Mouse (Mus musculus): Measurements from ENCODE around the gene Sf3a2. TPM values are rescaled to one million over a fixed set of nuclear protein-coding genes. Genes with fewer than 3 reads are reported as not detected.

Gene Sf3a2
- total and polyA plus RNA-seq, 2 experiments: 6.7 to 17.8 TPM

DNA sequence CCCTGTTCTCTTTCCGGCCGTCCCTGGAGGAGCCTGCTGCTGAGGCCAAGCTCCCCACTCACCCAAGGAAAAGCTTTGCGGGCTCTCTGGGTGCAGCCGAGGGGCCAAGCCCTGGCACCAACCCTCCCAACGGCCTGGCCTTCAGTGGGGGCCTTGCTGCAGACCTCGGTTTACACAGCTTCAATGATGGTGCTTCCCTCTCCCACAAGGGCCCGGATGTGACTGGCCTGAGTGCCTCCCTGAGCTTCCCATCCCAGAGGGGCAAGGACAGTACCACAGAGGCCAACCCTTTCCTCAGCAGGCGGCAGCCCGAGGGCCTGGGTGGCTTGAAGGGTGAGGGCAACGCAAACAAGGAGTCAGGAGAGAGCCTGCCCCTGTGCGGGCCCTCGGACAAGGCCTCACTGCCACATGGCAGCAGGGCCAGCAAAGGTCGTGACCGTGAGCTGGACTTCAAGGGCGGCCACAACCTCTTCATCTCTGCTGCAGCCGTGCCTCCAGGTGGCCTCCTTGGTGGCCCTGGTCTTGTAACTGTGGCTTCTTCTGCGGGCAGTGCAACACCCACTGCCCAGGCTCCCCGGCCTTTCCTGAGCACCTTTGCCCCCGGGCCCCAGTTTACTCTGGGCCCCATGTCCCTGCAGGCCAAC lies 7.1 kb upstream of the Sf3a2 start:
- no peak for TF ChIP-seq POLR2A (IDR thresholded peaks at IDR 0.05; ENCODE audit: extremely low read depth, insufficient read depth, low read length)
- DNase-seq (ENCODE audit: extremely low read depth, low read depth, low spot score): no peak
- Histone ChIP-seq H3K4me3 (ENCODE audit: insufficient read depth, low read depth, low read length) (no peak overlapping the region), H3K79me2 (ENCODE audit: control insufficient read depth, insufficient read depth, low read length) (no peaks in the 10 kb centered on the region), H3K9ac (ENCODE audit: low read depth, low read length) (no peak overlapping the region), H3K27me3 (ENCODE audit: control insufficient read depth, insufficient read depth, low read length) (no peaks in the 10 kb centered on the region), H3K36me3 (ENCODE audit: control insufficient read depth, insufficient read depth, low read length) (peaks cover 5% of the 10 kb centered on the region; the same call in 1 of the 2 replicates), H3K4me1 (ENCODE audit: control insufficient read depth, insufficient read depth, low read length) (no peaks in the 10 kb centered on the region), H3K27ac (replicated peaks; ENCODE audit: insufficient read depth, low read depth, low read length) (no peak overlapping the region)
- 90% methylated on average over 19 of the region's 19 CpGs for WGBS

DNA sequence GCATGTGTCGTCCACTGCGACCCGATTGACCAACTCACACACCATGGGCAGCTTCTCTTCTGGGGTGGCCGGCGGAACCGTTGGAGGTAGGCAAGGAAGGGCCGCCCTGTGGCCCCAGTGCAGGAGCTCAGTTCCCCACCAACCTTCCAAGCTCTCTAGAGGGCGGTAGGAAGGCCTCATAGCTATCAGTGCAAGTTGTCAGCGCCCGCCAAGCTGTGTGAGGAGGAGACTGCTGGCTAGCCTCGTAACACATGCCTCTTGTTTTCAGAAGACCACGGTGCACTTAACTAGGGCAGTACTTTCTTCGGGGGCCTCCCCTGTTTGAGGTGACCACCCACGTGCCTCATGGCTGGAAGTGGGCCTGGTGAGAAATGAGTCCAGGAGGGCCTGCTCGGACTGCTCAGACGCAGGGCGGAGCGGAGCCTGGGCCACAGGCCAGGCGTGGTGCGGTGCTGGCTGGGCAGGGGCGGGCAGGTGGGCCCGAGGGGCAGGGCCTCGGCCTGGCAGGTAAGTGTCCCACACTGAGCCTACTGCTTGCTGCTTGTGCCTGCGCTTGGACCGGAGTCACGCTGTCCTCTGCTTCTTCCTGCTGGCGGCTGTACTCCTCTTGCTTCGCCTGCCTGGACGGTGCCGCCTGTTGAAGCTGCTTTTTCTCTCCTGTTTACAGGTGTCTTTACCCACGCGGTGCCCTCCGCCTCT lies 6.4 kb upstream of the Sf3a2 start:
- Histone ChIP-seq H3K4me3 (ENCODE audit: insufficient read depth, low read depth, low read length) (no peak overlapping the region), H3K4me1 (ENCODE audit: control insufficient read depth, insufficient read depth, low read length) (0 out of 2 replicates have a peak, but pooled peaks cover 1% of the 10 kb centered on the region), H3K79me2 (ENCODE audit: control insufficient read depth, insufficient read depth, low read length) (no peaks in the 10 kb centered on the region), H3K36me3 (ENCODE audit: control insufficient read depth, insufficient read depth, low read length) (peaks cover 4% of the 10 kb centered on the region; the same call in 1 of the 2 replicates), H3K27ac (replicated peaks; ENCODE audit: insufficient read depth, low read depth, low read length) (no peak overlapping the region), H3K27me3 (ENCODE audit: control insufficient read depth, insufficient read depth, low read length) (no peaks in the 10 kb centered on the region), H3K9ac (ENCODE audit: low read depth, low read length) (no peak overlapping the region)
- DNase-seq (ENCODE audit: extremely low read depth, low read depth, low spot score): no peak
- no peak for TF ChIP-seq POLR2A (IDR thresholded peaks at IDR 0.05; ENCODE audit: extremely low read depth, insufficient read depth, low read length)
- TF ChIP-seq CTCF (IDR thresholded peaks at IDR 0.05; ENCODE audit: low read depth, low read length): no peak
- WGBS: 91% methylated on average over 33 of the region's 33 CpGs

DNA sequence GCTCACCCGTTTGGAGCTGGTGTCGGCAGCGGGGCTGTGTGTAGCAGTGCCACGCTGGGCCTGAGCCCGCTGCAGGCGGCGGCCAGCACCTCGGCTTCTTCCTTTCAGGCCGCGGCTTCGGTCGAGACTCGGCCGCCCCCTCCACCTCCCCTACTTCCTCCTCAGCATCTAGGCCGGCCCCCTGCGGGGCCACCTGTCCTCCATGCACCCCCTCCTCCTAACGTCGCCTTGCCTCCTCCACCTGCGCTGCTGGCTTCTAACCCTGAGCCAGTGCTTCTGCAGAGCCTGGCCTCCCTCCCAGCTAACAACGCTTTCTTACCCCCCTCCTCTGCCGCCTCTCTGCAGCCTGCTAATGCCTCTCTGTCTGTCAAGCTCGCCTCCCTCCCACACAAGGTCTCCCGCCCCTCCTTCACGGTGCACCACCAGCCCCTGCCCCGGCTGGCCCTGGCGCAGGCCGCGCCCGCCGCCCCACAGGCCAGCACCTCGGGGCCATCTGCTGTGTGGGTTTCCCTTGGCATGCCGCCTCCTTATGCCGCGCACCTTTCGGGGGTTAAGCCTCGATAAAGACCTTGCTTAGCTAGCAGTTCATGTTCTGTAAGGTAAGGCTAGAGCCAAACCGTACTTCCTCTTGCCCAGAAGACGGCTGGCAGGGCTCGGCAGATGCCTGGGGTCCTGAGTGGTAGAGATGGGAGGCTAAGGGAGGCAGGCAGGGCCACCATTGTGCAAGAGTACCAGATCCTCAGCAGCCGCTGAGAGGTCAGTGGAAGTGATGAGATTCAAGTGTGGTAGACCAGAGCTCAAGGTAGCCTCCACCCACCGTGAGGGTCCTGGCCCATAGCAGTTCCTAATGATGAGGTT lies 5.6 kb upstream of the Sf3a2 start:
- WGBS: 89% methylated on average over 40 of the region's 41 CpGs

DNA sequence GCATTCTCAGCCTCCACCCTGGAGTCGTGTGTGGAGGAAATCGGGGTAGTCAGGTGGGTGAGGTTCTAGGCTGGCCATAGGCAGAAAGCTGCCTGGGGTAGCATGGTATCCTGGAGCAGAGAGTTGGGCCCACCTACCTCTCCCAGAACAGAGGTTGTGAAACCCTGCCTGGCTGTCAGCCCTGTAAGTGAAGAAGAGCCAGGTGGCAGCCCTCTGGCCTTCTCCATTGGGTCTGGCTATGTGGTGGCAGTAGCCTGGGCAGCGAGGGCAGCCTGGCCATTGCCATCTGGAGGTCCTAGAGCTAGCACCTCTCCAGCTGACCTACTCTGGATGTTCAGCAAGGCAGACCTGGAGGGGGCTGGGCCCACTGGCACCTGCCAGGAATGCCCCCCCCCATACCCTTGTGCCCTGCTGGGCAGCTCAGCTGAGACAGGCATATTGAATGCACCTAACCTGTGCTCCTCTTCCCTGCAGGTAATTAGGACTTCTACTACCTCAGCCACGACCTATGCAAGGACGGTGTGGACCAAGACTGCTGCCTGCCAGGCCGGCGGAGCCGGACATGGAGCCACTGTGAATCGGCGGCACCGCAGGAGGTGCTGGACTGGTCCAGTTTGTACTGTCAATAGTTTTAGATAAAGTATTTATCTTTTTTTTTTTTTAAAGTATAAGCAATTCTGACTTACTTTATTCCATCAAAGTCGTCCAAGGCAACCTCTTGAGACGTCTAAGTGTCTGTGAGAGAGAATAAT lies 4.8 kb upstream of the Sf3a2 start:
- no peak overlapping the region for H3K4me3 ChIP-seq (ENCODE audit: insufficient read depth, low read depth, low read length)
- peaks cover 3% of the 10 kb centered on the region; the same call in 1 of the 2 replicates for H3K79me2 ChIP-seq (ENCODE audit: control insufficient read depth, insufficient read depth, low read length)
- no peak overlapping the region for H3K27ac ChIP-seq (replicated peaks; ENCODE audit: insufficient read depth, low read depth, low read length)
- peaks cover 4% of the 10 kb centered on the region; the same call in 1 of the 2 replicates for H3K36me3 ChIP-seq (ENCODE audit: control insufficient read depth, insufficient read depth, low read length)
- DNase-seq (ENCODE audit: extremely low read depth, low read depth, low spot score): peak; percentile 53
- peaks cover 7% of the 10 kb centered on the region for H3K4me1 ChIP-seq (ENCODE audit: control insufficient read depth, insufficient read depth, low read length)
- WGBS: 88% methylated on average over 13 of the region's 13 CpGs
- TF ChIP-seq CTCF (IDR thresholded peaks at IDR 0.05; ENCODE audit: low read depth, low read length) (no peak), POLR2A (IDR thresholded peaks at IDR 0.05; ENCODE audit: extremely low read depth, insufficient read depth, low read length) (no peak)
- no peaks in the 10 kb centered on the region for H3K27me3 ChIP-seq (ENCODE audit: control insufficient read depth, insufficient read depth, low read length)
- no peak overlapping the region for H3K9ac ChIP-seq (ENCODE audit: low read depth, low read length)

More for the DNA sequence above, 5.6 kb upstream of the Sf3a2 start:
- Histone ChIP-seq H3K4me1 (ENCODE audit: control insufficient read depth, insufficient read depth, low read length) (peaks cover 7% of the 10 kb centered on the region), H3K27me3 (ENCODE audit: control insufficient read depth, insufficient read depth, low read length) (no peaks in the 10 kb centered on the region), H3K4me3 (ENCODE audit: insufficient read depth, low read depth, low read length) (no peak overlapping the region), H3K79me2 (ENCODE audit: control insufficient read depth, insufficient read depth, low read length) (peaks cover under 1% of the 10 kb centered on the region; the same call in 1 of the 2 replicates), H3K36me3 (ENCODE audit: control insufficient read depth, insufficient read depth, low read length) (peaks cover 4% of the 10 kb centered on the region; the same call in 1 of the 2 replicates), H3K27ac (replicated peaks; ENCODE audit: insufficient read depth, low read depth, low read length) (no peak overlapping the region), H3K9ac (ENCODE audit: low read depth, low read length) (no peak overlapping the region)
- DNase-seq (ENCODE audit: extremely low read depth, low read depth, low spot score): no peak
- TF ChIP-seq CTCF (IDR thresholded peaks at IDR 0.05; ENCODE audit: low read depth, low read length): no peak
- no peak for TF ChIP-seq POLR2A (IDR thresholded peaks at IDR 0.05; ENCODE audit: extremely low read depth, insufficient read depth, low read length)

DNA sequence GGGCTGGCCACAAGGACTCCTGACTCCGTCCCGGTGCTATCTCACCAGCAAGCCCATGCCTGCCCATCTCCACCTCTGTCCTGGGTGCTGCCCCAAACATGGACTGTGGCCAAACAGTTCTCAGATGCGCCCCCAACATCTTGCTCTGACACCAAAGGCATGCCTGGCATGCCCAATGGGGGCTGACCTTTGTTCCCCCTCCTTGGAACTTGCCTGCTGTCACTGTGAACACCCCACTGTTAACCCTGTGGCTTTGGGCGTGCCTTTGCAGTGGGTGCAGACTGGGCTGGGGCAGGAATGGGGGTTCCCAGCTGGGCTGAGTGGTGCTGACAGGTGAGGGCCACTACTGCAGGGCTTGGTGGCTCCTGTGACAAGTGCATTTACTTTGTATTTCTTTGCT lies 4.2 kb upstream of the Sf3a2 start:
- Histone ChIP-seq H3K27me3 (ENCODE audit: control insufficient read depth, insufficient read depth, low read length) (no peaks in the 10 kb centered on the region), H3K27ac (replicated peaks; ENCODE audit: insufficient read depth, low read depth, low read length) (no peak overlapping the region), H3K79me2 (ENCODE audit: control insufficient read depth, insufficient read depth, low read length) (peaks cover 3% of the 10 kb centered on the region; the same call in 1 of the 2 replicates), H3K4me1 (ENCODE audit: control insufficient read depth, insufficient read depth, low read length) (peaks cover 7% of the 10 kb centered on the region), H3K36me3 (ENCODE audit: control insufficient read depth, insufficient read depth, low read length) (peaks cover 4% of the 10 kb centered on the region; the same call in 1 of the 2 replicates), H3K9ac (ENCODE audit: low read depth, low read length) (no peak overlapping the region), H3K4me3 (ENCODE audit: insufficient read depth, low read depth, low read length) (no peak overlapping the region)
- no peak for DNase-seq (ENCODE audit: extremely low read depth, low read depth, low spot score)
- TF ChIP-seq POLR2A (IDR thresholded peaks at IDR 0.05; ENCODE audit: extremely low read depth, insufficient read depth, low read length): no peak
- TF ChIP-seq CTCF (IDR thresholded peaks at IDR 0.05; ENCODE audit: low read depth, low read length): no peak
- WGBS: 94% methylated on average over 4 of the region's 4 CpGs
